Mouse (Mus musculus) Muller cell, postnatal 12 days (primary cell): ENCODE results near the gene Gm47791.

Source experiments
- DNase-seq: peaks from one replicate; pipeline ENCODE4 v3.0.0-alpha.2; 2015; ENCODE audit errors: inconsistent ontology term

Gene Gm47791

GRCm38 (mm10) chr1:82787414-82787813 lies 16.4 kb upstream of the Gm47791 start:
- peak; percentile 94 for DNase-seq

DNA sequence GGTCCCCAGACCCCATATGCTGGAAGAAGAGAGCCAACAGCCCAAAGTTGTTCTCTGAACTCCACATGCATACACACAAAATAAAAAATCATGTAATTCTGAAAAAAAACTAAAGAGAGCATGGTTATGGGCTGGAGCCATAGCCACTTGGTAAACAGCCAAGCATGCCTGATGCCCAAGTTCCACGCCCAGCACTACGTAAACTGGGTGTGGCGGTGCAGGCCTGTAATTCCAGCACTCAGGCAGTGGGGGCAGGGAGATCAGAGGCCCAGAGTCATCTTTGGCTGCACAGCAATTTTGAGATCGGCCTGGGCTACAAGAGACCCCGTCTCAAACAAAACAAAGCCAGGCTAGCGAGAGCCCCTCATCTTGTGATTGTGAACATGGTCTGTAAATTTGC lies 14.5 kb upstream of the Gm47791 start:
- no peak for DNase-seq

DNA sequence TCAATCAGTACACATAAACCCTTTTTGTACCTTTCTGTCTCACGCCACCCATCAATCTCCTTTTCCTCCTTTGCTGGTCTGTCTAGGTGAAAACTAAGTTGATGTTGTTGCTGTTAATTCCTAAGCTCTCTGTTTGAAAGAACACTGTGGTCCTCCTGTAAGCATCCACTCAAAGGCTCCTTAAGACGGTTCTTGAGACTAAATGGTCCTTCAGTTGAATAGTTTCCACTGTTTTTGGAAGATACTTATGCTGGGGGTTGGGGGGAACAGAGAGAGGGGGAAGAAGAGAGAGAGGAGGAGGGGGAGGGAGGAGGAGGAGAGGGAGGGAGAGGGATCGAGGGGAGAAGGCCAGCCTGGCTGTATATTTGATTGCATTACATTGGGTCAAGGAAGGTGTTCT lies 12.5 kb upstream of the Gm47791 start:
- DNase-seq = no peak

- no peak for DNase-seq
Observed at GRCm38 (mm10) chr1:82779388-82779966, 8.4 kb upstream of the Gm47791 start.

DNA sequence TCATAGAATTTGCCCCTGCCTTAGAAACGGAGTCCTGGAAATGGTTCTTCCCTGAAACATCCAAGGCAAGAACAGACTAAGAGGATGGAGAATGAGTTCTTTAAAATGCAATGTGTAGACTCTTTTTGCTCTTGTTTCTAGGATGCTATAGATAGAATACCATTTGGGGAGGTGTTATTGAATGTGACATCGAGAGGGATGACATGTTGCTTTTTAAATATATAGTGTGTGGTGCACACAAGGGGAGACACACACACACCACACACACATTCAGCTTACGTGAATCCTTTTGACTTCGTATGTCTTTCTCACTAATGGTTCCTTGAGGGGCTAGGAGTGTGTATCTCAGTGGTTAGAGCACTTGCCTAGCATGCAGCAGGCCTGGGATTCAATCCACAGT lies 4.2 kb upstream of the Gm47791 start:
- DNase-seq = no peak

DNA sequence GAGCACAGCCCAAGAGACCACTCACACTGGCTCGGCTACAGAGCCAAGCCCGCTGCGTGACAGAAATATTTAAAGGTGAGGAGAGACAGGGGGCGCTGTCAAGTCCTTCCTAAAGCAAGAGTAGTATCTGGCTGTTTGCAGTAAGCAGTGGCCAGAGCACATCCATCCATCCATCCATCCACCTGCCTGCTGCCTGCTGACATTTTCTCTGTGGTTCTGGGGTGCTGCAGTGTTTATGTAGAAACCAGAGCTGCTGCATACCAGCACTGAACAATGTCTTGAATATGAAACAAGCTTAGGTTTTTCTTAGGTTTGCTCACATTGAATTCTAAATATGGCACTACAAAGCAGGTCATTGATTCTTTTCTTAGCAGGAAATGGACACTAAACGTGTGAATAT lies 2.2 kb upstream of the Gm47791 start:
- DNase-seq = no peak

DNA sequence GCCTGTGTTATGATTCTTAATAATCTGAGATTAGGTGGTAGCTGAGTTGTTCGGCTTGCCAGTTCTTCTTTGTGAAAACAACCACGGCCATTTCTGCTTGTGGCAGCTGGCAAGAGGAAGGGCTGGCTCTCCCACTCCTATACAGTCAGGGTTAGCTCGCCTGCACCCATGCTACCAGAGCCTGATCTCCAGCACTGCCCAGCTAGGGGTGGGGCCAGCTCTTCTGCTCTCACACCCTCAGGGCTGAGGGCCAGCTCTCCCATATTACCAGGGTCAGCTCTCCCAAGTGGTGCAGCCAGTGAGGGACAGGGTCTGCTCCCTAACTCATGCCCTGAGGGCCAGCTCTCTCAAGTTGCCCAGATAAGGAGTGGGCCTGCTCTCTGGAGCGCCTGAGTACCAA lies 1.4 kb upstream of the Gm47791 start:
- DNase-seq = no peak

DNA sequence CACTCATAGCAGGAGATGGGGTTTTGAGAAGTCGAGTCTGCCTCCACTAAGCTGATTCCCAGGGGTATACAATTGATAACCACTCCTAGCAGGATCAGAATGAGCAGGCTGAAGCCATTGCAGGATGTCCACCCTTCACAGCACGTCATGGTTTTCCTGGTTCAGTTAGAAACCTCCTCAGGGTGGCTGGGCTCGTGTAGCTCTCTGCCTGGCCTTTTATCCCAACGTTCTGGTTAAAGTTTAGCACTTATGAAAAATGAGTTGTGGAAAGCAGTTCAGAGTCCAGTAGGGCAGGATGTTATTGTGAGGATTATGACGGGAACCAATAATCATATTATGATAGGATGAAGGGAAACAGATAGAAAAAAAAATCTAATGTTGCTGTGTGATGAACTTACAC lies 2.8 kb downstream of the Gm47791 start, which contains the start of gene Tm4sf20:
Gene Tm4sf20, minus strand, starts transcription at position 193 of the 400 bp plus-strand sequence.
- no peak for DNase-seq

GRCm38 (mm10) chr1:82766641-82767040 lies 4.4 kb downstream of the Gm47791 start:
- no peak for DNase-seq

DNA sequence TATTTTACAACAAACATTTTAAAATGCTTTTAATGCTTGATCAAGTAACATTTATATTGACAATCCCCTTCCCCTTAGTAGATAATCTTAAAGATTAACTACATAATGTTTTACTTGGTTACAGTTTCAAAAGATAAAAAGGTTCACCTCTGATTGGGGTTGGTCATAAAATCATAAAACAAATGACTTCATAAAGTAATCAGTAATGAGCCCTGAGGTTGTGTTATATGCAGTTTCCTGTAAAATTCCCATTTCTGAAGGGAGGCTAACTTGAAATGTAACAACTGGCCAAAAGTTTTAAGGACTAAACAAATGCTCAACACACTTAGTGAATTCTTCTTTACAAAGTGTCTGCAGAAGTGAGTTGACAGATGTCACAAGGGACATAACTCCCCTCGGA lies 4.8 kb downstream of the Gm47791 start:
- no peak for DNase-seq

DNA sequence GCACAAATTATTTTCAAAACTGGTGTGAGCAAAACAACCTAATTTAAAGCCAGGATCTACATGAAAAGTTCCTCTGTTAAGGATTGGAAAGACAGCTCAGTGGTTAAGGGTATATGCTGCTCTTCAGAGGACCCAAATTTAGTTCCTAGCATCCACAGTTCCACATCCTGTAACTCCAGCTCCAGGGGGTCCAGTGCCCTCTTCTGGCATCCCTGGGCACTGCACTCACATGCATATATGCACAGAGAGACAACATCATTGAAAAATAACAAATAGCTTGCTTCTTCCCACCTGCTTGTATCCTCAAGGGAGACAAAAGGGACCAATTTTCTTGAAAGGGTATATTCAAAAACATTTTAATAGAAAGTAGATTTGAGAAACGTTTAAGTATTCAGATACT lies 8.8 kb downstream of the Gm47791 start:
- no peak for DNase-seq

GRCm38 (mm10) chr1:82761454-82762169 lies 9.4 kb downstream of the Gm47791 start:
- no peak for DNase-seq

DNA sequence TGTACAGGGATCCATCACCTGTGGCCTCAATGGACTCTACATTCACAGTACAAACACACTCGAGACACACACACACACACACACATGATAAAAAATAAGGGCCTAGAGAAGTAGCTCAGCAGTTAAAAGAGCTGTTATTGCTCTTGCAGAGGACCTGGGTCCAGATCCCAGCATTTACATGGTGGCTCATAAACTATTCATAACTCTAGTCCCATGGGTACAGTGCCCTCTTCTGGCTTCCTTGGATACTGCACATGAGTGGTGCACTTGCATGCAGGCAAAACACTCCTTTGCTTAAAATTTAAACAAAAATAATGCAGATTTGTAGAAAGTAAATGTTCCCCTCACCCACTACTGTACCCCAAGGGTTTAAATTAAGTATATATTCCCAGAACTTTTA lies 11.5 kb downstream of the Gm47791 start:
- DNase-seq = no peak

- no peak for DNase-seq
Observed at GRCm38 (mm10) chr1:82747714-82748452, 23.2 kb downstream of the Gm47791 start.

GRCm38 (mm10) chr1:82746408-82746807 lies 24.6 kb downstream of the Gm47791 start:
- DNase-seq = no peak

DNA sequence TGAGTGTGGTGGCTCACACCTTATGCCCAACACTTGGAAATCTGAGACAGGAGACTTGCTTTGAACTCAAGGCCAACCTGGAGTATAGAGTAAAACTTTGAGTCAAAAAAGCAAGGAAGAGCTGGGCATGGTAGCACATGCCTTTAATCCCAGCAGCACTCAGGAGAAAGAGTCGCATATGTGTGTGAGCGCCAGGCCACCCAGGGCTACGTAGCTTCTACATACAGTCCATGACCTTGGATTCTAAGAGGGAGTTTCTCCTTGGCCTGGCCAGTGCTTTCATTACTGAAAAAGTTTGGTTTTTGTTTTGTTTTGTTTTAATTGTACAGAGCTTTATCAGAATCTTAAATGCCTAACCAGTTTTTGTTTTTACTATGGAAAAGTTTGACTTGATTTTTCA lies 27.1 kb downstream of the Gm47791 start:
- DNase-seq = no peak

GRCm38 (mm10) chr1:82741539-82741938 lies 29.5 kb downstream of the Gm47791 start:
- DNase-seq = no peak

GRCm38 (mm10) chr1:82738066-82738465 lies 33.0 kb downstream of the Gm47791 start:
- DNase-seq = no peak

- no peak for DNase-seq
Observed at GRCm38 (mm10) chr1:82733357-82733756, 37.7 kb downstream of the Gm47791 start.

DNA sequence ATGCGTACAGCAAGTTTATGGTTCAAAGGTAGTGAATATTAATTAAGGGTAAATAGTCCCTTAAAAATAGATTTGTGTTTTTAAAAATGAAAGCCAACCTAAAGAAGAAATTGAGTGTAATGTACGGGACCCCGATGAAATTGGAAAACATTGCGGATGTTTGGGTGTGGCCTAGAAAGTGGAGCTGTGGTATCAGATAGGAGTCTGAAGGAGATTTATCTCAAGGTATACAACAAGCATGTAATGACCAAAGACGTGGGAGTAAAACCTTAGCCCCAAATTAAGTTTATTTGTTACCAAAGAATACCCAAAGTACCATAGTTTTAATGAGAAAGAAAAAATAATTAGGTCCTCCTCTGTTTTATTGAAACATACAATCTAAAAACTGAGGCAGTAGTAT lies 44.6 kb downstream of the Gm47791 start:
- DNase-seq = no peak

DNA sequence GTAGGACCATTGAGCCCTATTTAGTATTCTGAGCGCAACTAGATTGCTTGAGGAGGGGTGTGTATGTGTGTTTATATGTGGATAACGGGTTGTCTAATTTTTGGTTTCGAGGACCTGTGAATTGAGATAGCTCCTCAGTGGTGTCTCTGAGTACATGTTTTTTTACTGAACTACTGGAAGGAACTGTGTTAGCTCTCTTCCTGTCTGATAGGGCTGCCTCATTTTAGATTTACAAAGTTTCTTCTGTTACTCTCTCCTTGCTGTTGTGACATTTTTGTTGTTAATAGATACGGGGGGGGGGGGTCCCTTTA lies 45.2 kb downstream of the Gm47791 start:
- DNase-seq = no peak

- peak; percentile 94 for DNase-seq
Observed at GRCm38 (mm10) chr1:82725026-82725874, 45.8 kb downstream of the Gm47791 start.
